Mouse (Mus musculus) hindbrain, embryonic 11.5 days (tissue): ENCODE measurements around the gene Tec. TPM values are rescaled to one million over a fixed set of nuclear protein-coding genes. Genes with fewer than 3 reads are reported as not detected.

Experiments used
- ATAC-seq: fragments of 200-750 bp; cut with Nextera tagmentation; 2 replicates; pipeline ENCODE4 v1.8.0; 2017; ENCODE audit warnings: mild to moderate bottlenecking, moderate TSS enrichment, moderate library complexity; ENCODE audit not compliant: low FRiP score
- DNase-seq: peaks from one replicate; pipeline ENCODE4 v3.0.0-alpha.2; 2015; ENCODE audit warnings: low spot score
- H3K27ac ChIP-seq: fragments of 300-500 bp; sonication (generic); 2 replicates; pipeline ENCODE4 v1.5.1; 2014; ENCODE audit warnings: mild to moderate bottlenecking, low read depth, low read length
- H3K27me3 ChIP-seq: fragments of 300-500 bp; sonication (generic); 2 replicates; pipeline ENCODE4 v1.6.1; 2014; ENCODE audit warnings: mild to moderate bottlenecking, low read length, moderate library complexity, mixed read lengths; ENCODE audit not compliant: control insufficient read depth, insufficient read depth
- H3K36me3 ChIP-seq: fragments of 300-500 bp; sonication (generic); 2 replicates; pipeline ENCODE4 v1.6.1; 2014; ENCODE audit warnings: mild to moderate bottlenecking, low read length, moderate library complexity, mixed read lengths; ENCODE audit not compliant: control insufficient read depth, insufficient read depth
- H3K4me1 ChIP-seq: fragments of 300-500 bp; sonication (generic); replicated peaks from 2 replicates; pipeline ENCODE4 v1.6.1; 2014; ENCODE audit warnings: low read length, mixed read lengths; ENCODE audit not compliant: control insufficient read depth, insufficient read depth
- H3K4me2 ChIP-seq: fragments of 300-500 bp; sonication (generic); replicated peaks from 2 replicates; pipeline ENCODE4 v1.6.1; 2014; ENCODE audit warnings: mild to moderate bottlenecking, low read depth, low read length
- H3K4me3 ChIP-seq: fragments of 300-500 bp; sonication (generic); 2 replicates; pipeline ENCODE4 v1.5.1; 2014; ENCODE audit warnings: low read depth, low read length
- H3K9ac ChIP-seq: fragments of 300-500 bp; sonication (generic); 2 replicates; pipeline ENCODE4 v1.6.1; 2014; ENCODE audit warnings: low read depth, low read length
- H3K9me3 ChIP-seq: fragments of 300-500 bp; sonication (generic); 2 replicates; pipeline ENCODE4 v1.6.1; 2016; ENCODE audit warnings: low read length; ENCODE audit not compliant: control insufficient read depth
- WGBS: fragments of 180-500 bp; shearing (Covaris S2); extraction: QIAGEN DNeasy Blood & Tissue Kit; methylation state at CpG from one replicate; pipeline ENCODE4 v1.1.7; 2014; 5-methylcytosine and 5-hydroxymethylcytosine counted together
- polyA plus RNA-seq: library from polyadenylated mRNA; unstranded; fragments of >200 nt; fragmentation: Nextera tagmentation; extraction: Ambion mirVana; gene quantifications from 2 replicates; pipeline ENCODE4 v1.2.1, GENCODE M21; 2014

The Tec gene
- polyA plus RNA-seq, 1 experiment from 2014 or later, result 5.3 TPM

- Histone ChIP-seq H3K9me3 (peaks cover 3% of the 10 kb centered on the region; the same call in 1 of the 2 replicates), H3K4me3 (no peak overlapping the region), H3K36me3 (no peaks in the 10 kb centered on the region), H3K27ac (no peak overlapping the region), H3K4me1 (no peaks in the 10 kb centered on the region), H3K27me3 (no peaks in the 10 kb centered on the region), H3K4me2 (no peak overlapping the region), H3K9ac (no peak overlapping the region)
- ATAC-seq (no peak), DNase-seq (no peak)
- WGBS, result 88% methylated on average over 3 of the region's 3 CpGs
Measured at GRCm38 (mm10) chr5:72839655-72840054, 28.6 kb downstream of the Tec start.

GRCm38 (mm10) chr5:72838976-72839375, 29.3 kb downstream of the Tec start:
- H3K27ac ChIP-seq, result no peak overlapping the region
- no peaks in the 10 kb centered on the region for H3K36me3 ChIP-seq
- ATAC-seq (no peak), DNase-seq (no peak)
- WGBS, result 64% methylated on average over 2 of the region's 2 CpGs
- no peaks in the 10 kb centered on the region for H3K4me1 ChIP-seq
- H3K4me3 ChIP-seq, result no peak overlapping the region
- no peaks in the 10 kb centered on the region for H3K27me3 ChIP-seq
- H3K9ac ChIP-seq, result no peak overlapping the region
- H3K4me2 ChIP-seq, result no peak overlapping the region
- H3K9me3 ChIP-seq, result peaks cover 3% of the 10 kb centered on the region; the same call in 1 of the 2 replicates

GRCm38 (mm10) chr5:72835656-72836055, 32.6 kb downstream of the Tec start:
- Histone ChIP-seq H3K4me1 (no peaks in the 10 kb centered on the region), H3K36me3 (no peaks in the 10 kb centered on the region), H3K4me2 (no peak overlapping the region), H3K4me3 (no peak overlapping the region), H3K27ac (no peak overlapping the region), H3K9ac (no peak overlapping the region), H3K27me3 (no peaks in the 10 kb centered on the region), H3K9me3 (no peaks in the 10 kb centered on the region)
- ATAC-seq, result no peak
- DNase-seq, result no peak
- 89% methylated on average over 3 of the region's 3 CpGs for WGBS

- H3K27ac ChIP-seq, result no peak overlapping the region
- no peak overlapping the region for H3K4me3 ChIP-seq
- DNase-seq (no peak), ATAC-seq (no peak)
- 83% methylated on average over 15 of the region's 15 CpGs for WGBS
- H3K9ac ChIP-seq, result no peak overlapping the region
- no peaks in the 10 kb centered on the region for H3K36me3 ChIP-seq
- no peaks in the 10 kb centered on the region for H3K27me3 ChIP-seq
- H3K4me1 ChIP-seq, result no peaks in the 10 kb centered on the region
- H3K9me3 ChIP-seq, result no peaks in the 10 kb centered on the region
- no peak overlapping the region for H3K4me2 ChIP-seq
Measured at GRCm38 (mm10) chr5:72832904-72833765, 35.1 kb downstream of the Tec start.

- Histone ChIP-seq H3K4me1 (no peaks in the 10 kb centered on the region), H3K9me3 (no peaks in the 10 kb centered on the region), H3K27ac (no peak overlapping the region), H3K4me3 (no peak overlapping the region), H3K36me3 (no peaks in the 10 kb centered on the region), H3K27me3 (no peaks in the 10 kb centered on the region), H3K9ac (no peak overlapping the region), H3K4me2 (no peak overlapping the region)
- WGBS, result 92% methylated on average over 7 of the region's 7 CpGs
- ATAC-seq, result no peak
- no peak for DNase-seq
Measured at GRCm38 (mm10) chr5:72832191-72832590, 36.1 kb downstream of the Tec start.

- WGBS, result 93% methylated on average over 5 of the region's 5 CpGs
- no peak overlapping the region for H3K4me3 ChIP-seq
- H3K9ac ChIP-seq, result no peak overlapping the region
- no peak overlapping the region for H3K4me2 ChIP-seq
- H3K9me3 ChIP-seq, result no peaks in the 10 kb centered on the region
- H3K4me1 ChIP-seq, result no peaks in the 10 kb centered on the region
- DNase-seq, result no peak
- ATAC-seq, result no peak
- no peaks in the 10 kb centered on the region for H3K36me3 ChIP-seq
- no peaks in the 10 kb centered on the region for H3K27me3 ChIP-seq
- no peak overlapping the region for H3K27ac ChIP-seq
Measured at GRCm38 (mm10) chr5:72830988-72831610, 37.2 kb downstream of the Tec start.

GRCm38 (mm10) chr5:72829506-72830067, 38.7 kb downstream of the Tec start:
- H3K4me1 ChIP-seq, result no peaks in the 10 kb centered on the region
- H3K27me3 ChIP-seq, result no peaks in the 10 kb centered on the region
- no peak overlapping the region for H3K27ac ChIP-seq
- ATAC-seq (0 out of 2 replicates have a peak, but pooled peaks have one; percentile 45), DNase-seq (no peak)
- no peak overlapping the region for H3K4me3 ChIP-seq
- H3K4me2 ChIP-seq, result no peak overlapping the region
- H3K9me3 ChIP-seq, result no peaks in the 10 kb centered on the region
- no peak overlapping the region for H3K9ac ChIP-seq
- no peaks in the 10 kb centered on the region for H3K36me3 ChIP-seq
- WGBS, result 84% methylated on average over 7 of the region's 7 CpGs

GRCm38 (mm10) chr5:72828401-72828800, 39.9 kb downstream of the Tec start:
- H3K4me2 ChIP-seq, result no peak overlapping the region
- no peaks in the 10 kb centered on the region for H3K4me1 ChIP-seq
- 27% methylated on average over 1 of the region's 1 CpGs for WGBS
- H3K27me3 ChIP-seq, result no peaks in the 10 kb centered on the region
- H3K27ac ChIP-seq, result no peak overlapping the region
- H3K9me3 ChIP-seq, result no peaks in the 10 kb centered on the region
- no peak for ATAC-seq
- no peaks in the 10 kb centered on the region for H3K36me3 ChIP-seq
- no peak overlapping the region for H3K9ac ChIP-seq
- H3K4me3 ChIP-seq, result no peak overlapping the region
- no peak for DNase-seq
